Mouse (Mus musculus) heart, embryonic 10.5 days (tissue): Measurements from ENCODE around the gene Pdia4. TPM values are rescaled to one million over a fixed set of nuclear protein-coding genes. Genes with fewer than 3 reads are reported as not detected.
"Not testable (repeated sequence)": the region's sequence is repeated elsewhere in the genome, so short reads cannot be mapped to it uniquely, and the experiment has no call there.

Experiments
- DNase-seq: peaks from one replicate; pipeline ENCODE4 v3.0.0-alpha.2; 2017; ENCODE audit warnings: low spot score
- H3K27ac ChIP-seq: fragments of 300-500 bp; sonication (generic); 2 replicates; pipeline ENCODE4 v1.5.1; 2016; ENCODE audit warnings: mild to moderate bottlenecking
- H3K27me3 ChIP-seq: fragments of 300-500 bp; sonication (generic); 2 replicates; pipeline ENCODE4 v1.6.1; 2016; ENCODE audit warnings: mild to moderate bottlenecking; ENCODE audit not compliant: poor library complexity, insufficient read depth, severe bottlenecking
- H3K36me3 ChIP-seq: fragments of 300-500 bp; sonication (generic); 2 replicates; pipeline ENCODE4 v1.6.1; 2016; ENCODE audit warnings: mild to moderate bottlenecking, moderate library complexity
- H3K4me1 ChIP-seq: fragments of 300-500 bp; sonication (generic); 2 replicates; pipeline ENCODE4 v1.6.1; 2016; ENCODE audit warnings: mild to moderate bottlenecking
- H3K4me3 ChIP-seq: fragments of 300-500 bp; sonication (generic); 2 replicates; pipeline ENCODE4 v1.5.1; 2016; ENCODE audit warnings: mild to moderate bottlenecking, moderate library complexity
- H3K9me3 ChIP-seq: fragments of 300-500 bp; sonication (generic); 2 replicates; pipeline ENCODE4 v1.6.1; 2016; ENCODE audit warnings: mild to moderate bottlenecking, moderate library complexity
- WGBS: fragments of 180-500 bp; shearing (Covaris S2); methylation state at CpG from one replicate; pipeline ENCODE4 v1.1.7; 2016; 5-methylcytosine and 5-hydroxymethylcytosine counted together
- polyA plus RNA-seq: library from polyadenylated mRNA; unstranded; fragments of >200 nt; fragmentation: Nextera tagmentation; extraction: Ambion mirVana; gene quantifications from 2 replicates; pipeline ENCODE4 v1.2.1, GENCODE M21; 2016

Pdia4 gene
- polyA plus RNA-seq, result 232 and 268 TPM in 2 replicates

DNA sequence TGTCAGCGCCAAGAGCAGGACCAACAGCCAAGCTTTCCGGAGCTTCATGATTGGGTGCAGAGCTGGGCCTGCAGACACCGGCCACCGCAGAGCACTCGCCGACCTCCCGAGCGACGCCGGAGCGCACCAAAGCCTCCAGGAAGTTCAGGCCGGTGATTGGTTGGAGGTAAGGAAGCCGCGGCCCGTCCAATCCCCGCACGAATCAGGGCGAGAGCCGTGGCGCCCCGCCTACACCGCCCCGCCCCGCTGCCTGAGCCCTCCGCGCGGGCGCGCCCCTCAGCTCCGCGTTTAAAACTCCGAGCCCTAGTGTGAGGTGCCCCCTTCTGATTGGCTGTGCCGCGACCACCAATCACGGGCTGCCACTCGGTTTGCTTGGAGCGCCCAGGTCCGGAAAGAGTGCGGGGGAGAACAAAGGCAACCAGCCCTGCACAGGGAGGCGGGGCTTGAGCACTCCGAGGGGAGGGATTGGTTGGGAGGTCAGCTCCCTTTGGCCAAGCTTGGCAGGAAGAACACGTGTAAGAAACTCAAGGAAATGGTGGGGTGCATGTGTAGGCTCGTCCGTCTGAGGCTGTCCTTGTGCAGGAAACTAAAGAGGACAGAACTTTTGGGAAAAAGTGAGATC, at the start of gene Pdia4:
Gene Pdia4 (minus strand): TSS at position 174 of the 622 bp plus-strand sequence.
- Histone ChIP-seq H3K4me1 (peaks cover 24% of the 10 kb centered on the region), H3K36me3 (no peaks in the 10 kb centered on the region), H3K9me3 (no peaks in the 10 kb centered on the region), H3K4me3 (peak within 1 kb of the TSS; percentile 87), H3K27me3 (no peaks in the 10 kb centered on the region), H3K27ac (peak within 1 kb of the TSS; percentile 94)
- 0% methylated on average over 44 of the region's 44 CpGs for WGBS
- DNase-seq, result peak; percentile 100

DNA sequence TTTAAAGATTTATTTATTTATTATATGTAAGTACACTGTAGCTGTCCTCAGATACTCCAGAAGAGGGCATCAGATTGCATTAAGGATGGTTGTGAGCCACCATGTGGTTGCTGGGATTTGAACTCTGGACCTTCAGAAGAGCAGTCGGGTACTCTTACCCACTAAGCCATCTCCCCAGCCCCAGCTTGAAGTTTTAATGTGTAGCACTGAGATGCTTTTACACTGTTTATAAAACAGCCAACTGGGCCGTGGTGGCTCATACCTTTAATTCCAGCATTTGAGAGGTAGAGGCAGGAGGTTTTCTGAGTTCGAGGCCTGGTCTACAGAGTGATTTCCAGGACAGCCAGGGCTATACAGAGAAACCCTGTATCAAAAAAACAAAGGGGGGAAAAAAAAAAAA, 44.5 kb upstream of the Pdia4 start:
- not testable (repeated sequence) for H3K9me3 ChIP-seq, H3K27ac ChIP-seq, DNase-seq, H3K4me3 ChIP-seq, H3K4me1 ChIP-seq, H3K27me3 ChIP-seq
- peaks cover 20% of the 10 kb centered on the region for H3K36me3 ChIP-seq
- WGBS, result 90% methylated on average over 3 of the region's 3 CpGs

DNA sequence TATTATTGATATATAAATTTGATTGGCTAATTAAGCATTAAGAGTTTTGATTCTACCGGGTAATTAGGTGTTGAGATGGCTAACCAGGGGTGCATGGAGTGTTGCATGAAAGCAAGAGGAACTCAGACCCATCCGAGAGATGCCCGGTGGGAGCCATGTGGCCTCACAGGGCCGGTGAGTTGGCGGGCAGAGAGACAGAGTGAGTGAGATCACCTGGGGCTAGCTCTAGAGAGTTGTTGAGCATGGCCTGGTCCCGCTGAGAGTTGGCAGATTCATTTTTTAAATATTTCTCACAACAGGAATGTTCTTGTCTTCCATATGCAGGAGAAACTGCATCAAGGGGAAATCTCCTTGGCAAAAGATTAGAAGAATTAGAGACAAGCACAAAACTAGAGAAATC, 44.0 kb upstream of the Pdia4 start:
- 92% methylated on average over 6 of the region's 6 CpGs for WGBS

DNA sequence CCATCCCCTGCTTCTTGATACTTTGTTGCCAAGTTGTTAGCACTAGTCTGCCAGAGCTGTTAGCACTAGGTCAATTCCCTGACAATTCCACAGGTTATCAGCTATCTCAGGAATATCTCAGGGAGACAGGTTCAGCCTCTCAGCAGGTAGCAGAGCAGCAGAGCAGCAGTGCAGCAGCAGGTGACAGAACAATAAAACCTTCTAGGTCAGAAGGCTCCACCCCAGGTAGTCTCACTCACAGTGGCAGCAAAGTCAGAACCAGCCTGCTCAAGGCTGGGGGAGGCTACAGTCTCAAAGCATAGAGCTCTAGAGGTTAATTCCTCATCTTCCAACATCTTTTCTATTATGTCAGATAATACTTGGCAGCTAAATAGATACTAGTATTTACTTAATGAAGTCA, 32.5 kb upstream of the Pdia4 start:
- DNase-seq, result no peak
- H3K9me3 ChIP-seq, result no peaks in the 10 kb centered on the region
- H3K27ac ChIP-seq, result no peak overlapping the region

More for the DNA sequence above, 44.0 kb upstream of the Pdia4 start:
- Histone ChIP-seq H3K4me1 (no peaks in the 10 kb centered on the region), H3K36me3 (peaks cover 20% of the 10 kb centered on the region), H3K9me3 (no peaks in the 10 kb centered on the region), H3K27me3 (no peaks in the 10 kb centered on the region), H3K27ac (no peak overlapping the region), H3K4me3 (no peak overlapping the region)
- no peak for DNase-seq

DNA sequence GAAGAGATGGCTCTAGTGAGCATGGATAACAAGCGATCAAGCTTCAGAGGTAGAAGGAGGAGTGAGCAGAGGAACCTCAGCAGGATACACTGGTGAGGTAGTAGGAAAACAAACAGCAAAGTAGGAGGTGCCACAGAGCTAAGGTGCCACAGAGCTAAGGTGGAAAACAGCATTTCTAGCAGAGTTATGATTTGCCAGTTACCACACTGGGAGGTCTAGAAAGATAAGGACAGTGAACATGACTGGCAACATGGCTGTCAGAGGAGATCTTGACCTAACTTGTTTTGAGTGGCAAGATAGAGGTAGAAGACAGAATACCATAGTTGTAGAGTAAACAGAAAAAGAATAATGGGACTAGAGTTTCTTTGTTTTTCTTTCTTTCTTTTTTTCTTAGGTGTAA, 29.1 kb upstream of the Pdia4 start:
- no peak overlapping the region for H3K4me3 ChIP-seq
- no peak for DNase-seq
- 66% methylated on average over 1 of the region's 1 CpGs for WGBS
- H3K4me1 ChIP-seq, result peaks cover 3% of the 10 kb centered on the region; the same call in 1 of the 2 replicates
- no peaks in the 10 kb centered on the region for H3K36me3 ChIP-seq
- no peaks in the 10 kb centered on the region for H3K9me3 ChIP-seq
- no peak overlapping the region for H3K27ac ChIP-seq
- no peaks in the 10 kb centered on the region for H3K27me3 ChIP-seq

More for the DNA sequence above, 32.5 kb upstream of the Pdia4 start:
- no peak overlapping the region for H3K4me3 ChIP-seq
- no peaks in the 10 kb centered on the region for H3K27me3 ChIP-seq
- H3K36me3 ChIP-seq, result no peaks in the 10 kb centered on the region
- H3K4me1 ChIP-seq, result no peaks in the 10 kb centered on the region

DNA sequence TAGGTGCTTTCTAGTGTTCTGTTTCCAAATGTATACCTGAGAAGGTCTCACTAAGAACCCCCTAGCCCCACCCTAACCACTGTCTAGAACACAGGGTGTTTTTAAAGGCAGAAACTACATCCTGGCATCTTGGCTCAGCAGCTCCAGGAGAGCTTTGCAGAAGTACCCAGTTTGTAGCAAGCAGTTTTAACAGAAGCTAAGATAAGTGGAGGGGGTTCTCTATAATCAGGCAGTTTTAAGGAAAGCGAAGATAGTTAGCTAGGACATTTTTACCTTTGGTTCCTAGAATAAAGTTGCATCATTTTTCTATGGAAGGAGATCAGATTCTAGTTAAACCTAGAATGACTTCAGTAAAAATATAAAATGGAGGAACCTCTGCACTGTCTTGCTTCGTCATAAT, 28.6 kb upstream of the Pdia4 start:
- Histone ChIP-seq H3K27me3 (no peaks in the 10 kb centered on the region), H3K4me3 (no peak overlapping the region), H3K9me3 (no peaks in the 10 kb centered on the region), H3K4me1 (peaks cover 3% of the 10 kb centered on the region; the same call in 1 of the 2 replicates), H3K27ac (no peak overlapping the region), H3K36me3 (no peaks in the 10 kb centered on the region)
- 91% methylated on average over 2 of the region's 2 CpGs for WGBS
- no peak for DNase-seq

DNA sequence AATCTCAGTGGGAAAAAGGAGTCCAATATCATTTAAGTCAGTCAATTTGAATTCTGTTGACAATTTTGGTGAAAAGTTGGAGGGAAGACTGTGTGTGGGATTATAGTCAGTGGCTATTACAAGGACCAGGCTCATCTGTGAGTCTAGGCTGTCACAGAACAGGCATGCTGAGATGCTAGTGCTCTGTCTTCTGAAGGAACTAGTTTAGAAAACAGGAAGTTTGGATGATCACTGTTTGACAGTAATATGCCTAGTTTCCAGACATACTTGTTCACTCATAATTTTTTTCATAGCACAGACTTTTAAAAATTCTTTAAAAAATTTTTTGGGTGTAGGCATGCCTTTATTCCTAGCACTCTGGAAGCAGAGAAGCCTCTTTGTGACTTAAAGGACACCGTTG, 27.8 kb upstream of the Pdia4 start:
- Histone ChIP-seq H3K9me3 (no peaks in the 10 kb centered on the region), H3K4me3 (no peak overlapping the region), H3K4me1 (peaks cover 3% of the 10 kb centered on the region; the same call in 1 of the 2 replicates), H3K27me3 (no peaks in the 10 kb centered on the region), H3K27ac (no peak overlapping the region), H3K36me3 (no peaks in the 10 kb centered on the region)
- 100% methylated on average over 1 of the region's 1 CpGs for WGBS
- DNase-seq, result no peak

DNA sequence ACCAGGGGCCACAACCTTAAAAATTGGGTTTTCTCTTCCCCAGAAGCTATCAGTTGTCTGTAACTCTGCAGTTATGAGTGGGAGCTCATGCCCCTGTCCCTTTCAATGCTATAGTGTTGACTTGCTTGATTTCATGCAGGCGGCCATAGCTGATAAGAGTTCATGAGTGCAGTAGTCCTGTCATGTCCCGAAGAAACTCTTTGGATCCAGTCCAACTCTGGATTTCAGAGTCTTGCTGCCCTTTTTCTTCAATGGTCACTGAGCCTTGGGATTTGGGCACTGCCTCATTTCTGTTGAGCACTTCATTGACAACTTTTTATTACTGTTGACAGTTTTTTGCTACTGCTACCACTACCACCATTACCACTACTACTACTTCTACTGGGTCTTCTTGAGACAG, 24.4 kb upstream of the Pdia4 start:
- H3K4me3 ChIP-seq, result no peak overlapping the region
- 41% methylated on average over 2 of the region's 2 CpGs for WGBS

DNA sequence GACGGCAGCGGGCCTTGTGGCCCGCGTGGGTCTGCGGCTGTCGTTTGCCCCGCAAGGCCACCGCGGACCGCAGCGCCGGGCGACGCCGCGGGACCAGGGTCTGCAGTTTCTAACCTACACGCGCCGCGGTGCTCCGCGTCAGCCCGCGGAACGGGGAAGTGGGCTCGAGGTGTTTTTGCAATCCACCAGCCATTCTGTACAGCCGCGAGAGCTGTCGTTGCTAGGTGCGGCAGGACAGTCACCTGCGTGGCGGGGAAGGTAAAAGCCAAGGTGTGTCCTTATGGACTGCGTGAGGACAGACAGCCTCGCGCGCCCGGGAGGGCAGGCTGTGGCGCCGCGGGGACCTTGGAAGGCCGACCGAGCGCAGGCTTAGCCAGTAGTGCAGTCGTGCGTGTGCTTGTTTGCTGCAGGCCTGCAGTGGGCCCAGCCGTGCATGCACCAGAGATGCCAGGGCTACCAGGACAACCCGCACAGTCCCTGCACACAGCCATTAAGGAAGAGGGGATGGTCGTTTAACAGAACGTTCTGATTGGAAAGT, 22.8 kb upstream of the Pdia4 start:
- Histone ChIP-seq H3K36me3 (no peaks in the 10 kb centered on the region), H3K27ac (peak overlapping the region; percentile 94), H3K9me3 (no peaks in the 10 kb centered on the region), H3K4me1 (peaks cover 3% of the 10 kb centered on the region; the same call in 1 of the 2 replicates), H3K27me3 (no peaks in the 10 kb centered on the region), H3K4me3 (peak overlapping the region; percentile 95)
- peak; percentile 81 for DNase-seq
- WGBS, result under 1% methylated on average over 49 of the region's 49 CpGs

More for the DNA sequence above, 24.4 kb upstream of the Pdia4 start:
- Histone ChIP-seq H3K27ac (no peak overlapping the region), H3K9me3 (no peaks in the 10 kb centered on the region), H3K27me3 (no peaks in the 10 kb centered on the region), H3K36me3 (no peaks in the 10 kb centered on the region), H3K4me1 (peaks cover 3% of the 10 kb centered on the region; the same call in 1 of the 2 replicates)
- no peak for DNase-seq

DNA sequence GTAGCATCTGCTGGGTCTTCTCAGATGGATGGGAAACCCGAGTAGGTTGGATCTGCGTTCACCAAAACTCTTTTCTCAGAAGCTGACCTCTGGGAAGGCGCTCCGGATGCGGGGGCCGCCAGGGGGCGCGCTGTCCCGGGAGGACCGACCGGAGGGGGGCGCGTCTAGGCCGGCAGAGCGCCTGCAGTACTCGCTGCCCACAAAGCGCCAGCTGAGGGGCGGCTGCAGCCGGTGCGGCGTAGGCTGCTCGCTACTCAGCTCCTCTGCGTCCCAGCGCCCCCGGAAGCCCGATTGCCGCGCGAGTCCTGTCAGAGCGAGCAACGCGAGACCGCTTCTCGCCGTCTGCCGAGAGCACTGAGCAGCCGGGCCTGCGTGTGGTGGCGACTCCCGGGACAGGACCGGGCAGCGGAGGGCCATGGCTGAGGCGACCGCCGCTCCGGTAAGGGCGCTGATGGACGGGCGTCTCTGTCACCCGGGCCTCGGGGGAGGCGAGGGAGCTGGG, 22.3 kb upstream of the Pdia4 start, which contains the start of gene Zfp398:
Gene Zfp398 (plus strand): TSS at position 180 of the 502 bp plus-strand sequence.
- WGBS, result under 1% methylated on average over 52 of the region's 52 CpGs

DNA sequence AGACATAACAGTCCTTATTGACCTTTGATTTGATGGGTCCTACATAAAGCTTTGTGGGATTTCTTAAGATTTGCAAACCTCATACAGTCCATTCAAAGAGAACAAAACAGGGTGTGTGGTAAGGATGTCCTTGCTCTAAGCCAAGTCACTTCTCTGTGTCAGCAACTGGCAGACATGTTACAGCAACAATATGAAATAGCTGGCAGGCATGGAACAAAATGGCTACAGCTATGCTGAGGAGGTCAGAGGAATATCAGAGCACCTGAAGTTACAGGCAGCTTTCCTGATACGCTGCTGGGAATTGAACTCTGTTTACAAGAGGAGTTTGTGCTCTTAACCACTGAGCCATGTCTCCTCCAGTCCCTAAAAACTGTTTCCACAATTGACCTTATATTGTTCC, 19.0 kb upstream of the Pdia4 start:
- no peak overlapping the region for H3K4me3 ChIP-seq
- H3K4me1 ChIP-seq, result peaks cover 5% of the 10 kb centered on the region
- H3K27me3 ChIP-seq, result no peaks in the 10 kb centered on the region
- WGBS, result 85% methylated on average over 1 of the region's 1 CpGs
- H3K36me3 ChIP-seq, result no peaks in the 10 kb centered on the region
- DNase-seq, result no peak
- H3K27ac ChIP-seq, result no peak overlapping the region
- no peaks in the 10 kb centered on the region for H3K9me3 ChIP-seq

More for the DNA sequence above, 22.3 kb upstream of the Pdia4 start, which contains the start of gene Zfp398:
- H3K36me3 ChIP-seq, result no peaks in the 10 kb centered on the region
- peak within 1 kb of the TSS; percentile 94 for H3K27ac ChIP-seq
- H3K4me1 ChIP-seq, result peaks cover 6% of the 10 kb centered on the region
- H3K27me3 ChIP-seq, result no peaks in the 10 kb centered on the region
- H3K9me3 ChIP-seq, result no peaks in the 10 kb centered on the region
- peak within 1 kb of the TSS; percentile 95 for H3K4me3 ChIP-seq
- peak; percentile 97 for DNase-seq

DNA sequence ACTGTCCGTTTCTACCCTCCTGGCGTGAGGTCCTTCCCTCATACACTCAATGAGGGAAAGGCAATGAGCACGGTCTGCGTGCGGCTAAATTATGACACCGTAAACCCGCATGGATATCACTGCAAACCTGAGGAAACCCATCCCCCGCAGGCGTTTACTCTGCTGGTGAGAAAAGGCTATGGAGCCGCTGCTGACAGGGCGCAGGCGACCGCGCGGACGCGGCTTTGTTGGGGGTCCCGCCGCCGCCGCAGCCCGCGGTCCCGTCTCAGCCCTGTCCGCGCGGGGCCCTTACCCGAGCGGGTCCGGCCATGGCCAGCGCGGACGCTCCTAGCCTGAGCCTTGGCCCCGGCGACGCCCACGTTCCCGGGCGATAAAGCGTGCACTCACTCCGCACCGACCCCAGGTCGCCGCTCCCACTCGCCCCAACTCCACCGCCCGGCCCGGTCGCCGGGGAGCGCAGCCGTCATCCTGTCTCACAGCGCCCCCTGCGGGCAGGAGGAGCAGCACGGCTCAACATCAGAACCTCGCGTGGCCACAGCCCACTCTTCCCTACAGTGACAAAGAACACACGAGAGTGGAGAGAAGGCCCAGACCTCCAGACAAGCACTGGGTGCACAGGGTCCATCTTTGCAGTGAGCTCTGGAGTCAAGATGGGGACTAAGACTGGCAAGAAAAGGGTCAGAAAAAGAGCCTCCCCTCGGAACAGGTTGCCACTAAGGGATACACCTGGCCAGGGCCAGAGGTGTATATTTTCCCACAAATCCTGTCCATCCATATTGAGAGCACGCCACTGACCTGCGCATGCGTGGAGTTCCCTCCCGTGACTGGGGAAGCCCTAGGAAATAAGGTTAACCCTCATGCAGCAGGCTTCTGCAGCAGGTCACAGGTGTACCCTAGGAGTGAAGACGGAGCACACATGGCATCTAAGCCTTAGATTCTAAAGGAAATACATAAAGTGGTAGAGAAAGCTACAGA, 17.2 kb upstream of the Pdia4 start, which contains the start of gene Zfp786:
Gene Zfp786 (minus strand): TSS at position 764 of the 975 bp plus-strand sequence.
- Histone ChIP-seq H3K27me3 (no peaks in the 10 kb centered on the region), H3K4me1 (peaks cover 5% of the 10 kb centered on the region), H3K36me3 (no peaks in the 10 kb centered on the region), H3K9me3 (no peaks in the 10 kb centered on the region), H3K27ac (peak within 1 kb of the TSS; percentile 93), H3K4me3 (peak within 1 kb of the TSS; percentile 87)
- 2% methylated on average over 63 of the region's 64 CpGs for WGBS
- DNase-seq, result peak; percentile 95
